Mouse (Mus musculus) left cerebral cortex, adult 8-10 months (tissue): Measurements from ENCODE around the gene Lrrc66. TPM values are rescaled to one million over a fixed set of nuclear protein-coding genes. Genes with fewer than 3 reads are reported as not detected.
"Not testable (repeated sequence)": the region's sequence is repeated elsewhere in the genome, so short reads cannot be mapped to it uniquely, and the experiment has no call there.

Experiments used
- DNase-seq, 2 experiments: peaks; one replicate each; pipeline ENCODE4 v3.0.0; 2022; ENCODE audit warnings: low spot score in 2 of 2
- total RNA-seq, 4 experiments: library from RNA; stranded (reverse); gene quantifications; 2 replicates each; pipeline ENCODE4 v1.2.4; 2022

The Lrrc66 gene
- total RNA-seq, 4 experiments from 2014 or later: not detected

DNA sequence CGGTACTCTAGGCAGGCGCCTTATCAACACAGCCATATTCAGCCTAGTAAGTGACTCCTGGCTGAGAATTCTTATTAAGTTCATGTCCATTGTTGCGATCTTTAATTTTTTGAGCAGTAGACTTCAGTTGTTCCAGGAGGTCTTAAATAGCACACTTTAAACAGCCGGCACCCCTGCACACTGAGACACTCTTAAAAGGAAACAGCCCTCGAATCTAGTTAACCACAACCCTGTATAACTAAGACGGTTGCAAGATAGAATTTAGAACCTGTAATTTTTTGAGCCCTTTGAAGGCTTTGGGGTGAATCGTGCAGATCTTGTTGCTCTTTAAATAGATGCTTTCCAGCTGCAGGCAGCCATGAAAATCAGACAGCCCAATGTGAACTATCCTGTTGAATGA is 17.1 kb downstream of the Lrrc66 start:
- no peak for DNase-seq

DNA sequence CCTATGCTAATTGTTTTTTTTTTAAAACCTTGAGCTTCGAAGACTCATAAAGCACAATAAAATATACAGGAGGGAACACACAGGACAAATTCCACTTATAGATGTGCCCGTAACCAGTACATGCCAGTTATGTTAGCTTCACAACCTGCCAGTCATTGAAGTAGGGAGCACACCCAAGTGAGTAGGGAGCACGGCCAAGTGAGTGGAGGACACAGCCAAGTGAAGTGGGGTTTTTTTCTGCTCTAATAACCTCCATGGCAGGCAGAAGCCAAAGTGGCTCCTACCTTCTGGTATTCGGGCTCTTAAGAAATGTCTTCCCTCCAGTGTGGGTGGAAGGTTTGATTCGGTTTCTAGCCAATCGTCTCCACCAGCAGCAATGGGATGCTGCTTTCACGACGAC is 19.0 kb downstream of the Lrrc66 start:
- DNase-seq: no peak

DNA sequence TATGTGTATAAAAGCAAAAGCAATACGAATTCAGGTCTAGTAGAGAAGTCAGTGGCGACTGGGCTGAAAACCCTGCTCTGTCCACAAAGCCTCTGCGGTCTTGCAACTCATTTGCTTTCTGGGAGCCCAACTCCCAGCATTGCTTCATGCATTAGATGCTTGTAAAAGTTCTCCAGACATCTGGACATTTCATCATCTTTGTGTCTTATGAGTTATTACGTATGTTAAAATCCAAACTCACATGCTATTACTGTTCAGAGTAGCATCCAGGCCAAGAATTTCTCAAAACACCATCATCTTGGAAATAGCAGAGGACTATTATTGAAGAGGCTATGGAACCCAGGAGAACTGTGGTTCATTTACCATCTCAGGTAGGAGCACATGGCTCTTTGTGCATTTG is 21.3 kb downstream of the Lrrc66 start:
- no peak for DNase-seq

DNA sequence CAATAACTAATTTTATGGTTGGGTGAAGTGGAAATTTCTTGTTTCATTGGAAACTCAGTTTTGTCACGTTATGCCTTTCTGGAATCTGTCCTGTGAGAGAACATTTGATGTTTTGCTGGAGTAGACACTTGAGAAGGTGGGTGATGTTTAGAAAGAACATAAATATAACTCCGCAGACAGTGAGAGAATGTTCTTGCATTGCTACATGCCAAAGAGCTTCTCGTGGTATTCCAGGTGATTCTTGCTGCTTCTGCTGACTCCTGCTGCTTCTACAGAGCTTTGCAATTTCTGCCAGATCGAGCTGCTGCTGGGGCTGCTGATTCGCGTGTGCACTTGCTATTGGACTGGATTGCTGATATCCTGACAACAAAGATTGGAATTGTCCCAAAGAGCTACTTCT is 27.4 kb downstream of the Lrrc66 start:
- no peak for DNase-seq

DNA sequence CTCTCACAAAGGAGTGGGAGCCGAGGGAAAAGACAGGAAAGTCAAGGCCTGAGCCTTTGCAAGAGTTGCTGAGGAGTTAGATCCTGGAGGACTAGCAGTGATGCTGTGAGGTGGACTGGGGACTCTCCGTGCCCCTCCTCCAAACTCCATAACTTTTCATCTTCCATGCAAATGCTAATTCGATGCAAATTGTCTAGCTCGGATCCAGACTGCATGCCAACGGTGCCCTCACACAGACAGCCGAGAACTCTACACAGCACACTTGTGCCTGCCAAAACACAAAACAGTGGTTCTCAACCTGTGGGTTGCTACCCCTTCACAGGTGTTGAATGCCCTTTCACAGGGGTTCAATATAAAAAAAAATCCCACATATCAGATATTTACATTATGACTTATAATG is 27.8 kb downstream of the Lrrc66 start:
- DNase-seq: no peak

DNA sequence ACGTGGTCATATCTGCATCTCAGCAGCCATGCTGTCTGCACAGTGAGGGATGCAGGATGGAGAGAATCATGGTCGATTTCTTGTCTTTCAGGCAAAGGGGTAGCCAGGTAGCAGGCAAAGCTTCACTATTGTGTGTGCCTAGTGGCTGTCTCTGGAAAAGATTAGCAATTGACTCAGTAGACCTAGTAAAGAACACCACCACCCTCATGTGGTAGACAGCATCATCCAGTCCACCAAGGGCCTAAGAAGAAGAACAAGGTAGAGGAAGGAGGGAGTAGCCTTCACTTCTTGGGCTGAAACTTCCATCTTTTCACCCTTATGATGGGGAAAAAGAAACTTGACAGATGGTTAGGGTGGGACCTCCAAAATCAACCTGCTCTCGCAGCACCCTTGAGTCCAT is 29.5 kb downstream of the Lrrc66 start:
- no peak for DNase-seq

DNA sequence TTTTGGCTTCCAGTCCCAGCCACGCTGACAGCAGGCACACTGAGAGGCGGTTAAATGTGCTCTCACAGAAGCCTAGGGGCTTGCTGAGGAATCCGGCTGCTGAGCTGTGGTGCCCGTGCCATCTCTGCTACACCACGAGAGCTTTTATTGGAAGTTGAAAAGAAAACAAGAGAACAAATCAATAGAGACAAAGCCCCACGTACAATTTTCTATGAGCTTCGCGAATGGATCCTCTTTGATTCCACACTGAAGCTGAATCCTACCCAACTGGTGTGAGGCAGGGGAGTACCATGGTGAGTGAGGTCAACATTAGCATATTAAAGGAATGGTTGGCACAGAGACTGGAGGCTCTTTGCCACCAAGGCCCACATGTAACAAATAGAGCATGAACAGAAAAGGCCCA is 31.0 kb downstream of the Lrrc66 start:
- no peak for DNase-seq

DNA sequence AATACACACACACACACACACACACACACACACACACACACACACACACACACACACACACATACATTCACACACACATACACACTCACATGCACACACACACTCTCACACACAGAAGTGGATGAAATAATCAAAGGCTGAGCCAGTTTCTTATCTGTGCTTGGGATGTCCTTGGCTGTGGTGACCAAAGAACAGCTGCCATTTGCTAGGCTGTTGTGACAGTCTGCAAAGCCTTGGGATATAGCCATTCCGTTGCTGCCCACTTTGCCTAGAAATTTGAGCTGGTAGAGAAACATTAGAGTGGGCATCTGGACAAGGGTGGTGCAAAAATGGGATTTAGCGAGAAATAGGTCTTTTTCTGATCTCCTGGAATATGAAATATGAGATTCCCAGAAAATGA is 32.3 kb downstream of the Lrrc66 start:
- DNase-seq: no peak

DNA sequence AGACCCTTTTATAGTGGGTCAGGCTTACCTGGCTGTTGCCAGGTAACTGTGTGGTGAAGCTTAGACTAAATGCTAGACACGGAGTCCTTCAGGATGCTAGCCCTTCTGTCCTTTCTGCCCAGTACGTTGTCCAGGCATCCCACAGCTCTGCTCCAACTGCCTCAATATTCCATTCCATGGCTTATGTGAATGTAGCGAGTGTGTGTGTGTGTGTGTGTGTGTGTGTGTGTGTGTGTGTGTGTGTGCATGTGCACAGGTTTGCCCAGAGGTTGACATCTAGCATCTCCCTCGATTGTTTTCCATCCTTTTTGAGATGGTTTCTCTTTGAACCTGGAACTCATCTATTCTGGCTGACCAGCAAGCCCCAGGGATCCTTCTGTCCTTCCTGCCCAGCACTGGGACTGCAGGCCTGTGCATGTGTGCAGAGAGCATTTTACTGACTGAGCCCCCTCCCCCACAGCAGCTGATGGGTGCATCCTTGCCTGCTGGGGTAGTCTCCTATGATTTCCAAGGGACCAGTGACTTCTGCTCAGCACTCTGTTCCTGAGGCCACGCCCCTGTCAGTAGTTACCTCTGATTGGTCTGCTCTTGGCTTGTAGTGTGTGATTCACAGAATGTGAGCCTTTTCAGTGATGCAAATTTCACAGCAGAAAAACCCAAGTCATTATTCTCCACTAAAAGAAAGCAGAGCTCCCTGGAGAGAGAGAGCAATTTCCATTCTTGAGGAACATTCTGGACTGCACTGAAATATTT is 33.2 kb downstream of the Lrrc66 start:
- DNase-seq: no peak

DNA sequence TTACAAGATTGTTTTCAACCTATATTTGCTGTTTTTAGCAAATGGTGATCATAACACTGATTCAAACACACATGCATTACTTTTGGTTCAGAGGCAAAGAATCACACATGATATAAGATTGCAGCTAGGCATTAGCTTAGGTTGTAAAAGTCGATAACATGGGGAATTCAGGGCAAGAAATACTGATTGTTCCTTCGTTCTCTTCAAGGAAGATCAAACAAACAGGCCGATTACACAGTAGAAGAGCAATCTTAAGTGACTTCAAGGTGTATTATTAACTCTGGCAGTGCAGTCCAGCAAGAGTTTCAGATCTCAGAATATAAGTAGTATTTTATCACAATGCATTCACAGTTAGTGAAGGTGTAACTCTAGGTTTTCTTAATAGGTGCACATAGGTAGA is 45.2 kb downstream of the Lrrc66 start:
- no peak for DNase-seq

DNA sequence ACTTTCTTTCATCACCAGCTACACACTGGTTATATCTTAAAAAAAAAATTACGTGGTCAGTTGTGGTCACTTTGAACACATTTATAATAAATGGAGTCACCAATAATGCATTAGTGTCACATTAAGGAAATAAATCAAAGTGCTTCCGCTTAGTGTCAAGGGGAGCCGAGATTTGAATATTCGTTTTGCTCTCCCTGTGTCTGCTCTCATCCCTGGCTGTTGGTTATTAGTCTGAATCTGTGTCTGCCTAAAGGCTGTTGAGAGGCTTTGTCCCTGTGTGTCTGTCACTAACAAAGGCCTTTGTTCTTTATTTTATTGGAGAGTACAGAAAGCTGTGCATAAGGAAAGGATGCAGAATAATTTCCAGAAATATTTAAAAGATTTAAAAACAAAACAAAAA is 45.7 kb downstream of the Lrrc66 start:
- DNase-seq: no peak

DNA sequence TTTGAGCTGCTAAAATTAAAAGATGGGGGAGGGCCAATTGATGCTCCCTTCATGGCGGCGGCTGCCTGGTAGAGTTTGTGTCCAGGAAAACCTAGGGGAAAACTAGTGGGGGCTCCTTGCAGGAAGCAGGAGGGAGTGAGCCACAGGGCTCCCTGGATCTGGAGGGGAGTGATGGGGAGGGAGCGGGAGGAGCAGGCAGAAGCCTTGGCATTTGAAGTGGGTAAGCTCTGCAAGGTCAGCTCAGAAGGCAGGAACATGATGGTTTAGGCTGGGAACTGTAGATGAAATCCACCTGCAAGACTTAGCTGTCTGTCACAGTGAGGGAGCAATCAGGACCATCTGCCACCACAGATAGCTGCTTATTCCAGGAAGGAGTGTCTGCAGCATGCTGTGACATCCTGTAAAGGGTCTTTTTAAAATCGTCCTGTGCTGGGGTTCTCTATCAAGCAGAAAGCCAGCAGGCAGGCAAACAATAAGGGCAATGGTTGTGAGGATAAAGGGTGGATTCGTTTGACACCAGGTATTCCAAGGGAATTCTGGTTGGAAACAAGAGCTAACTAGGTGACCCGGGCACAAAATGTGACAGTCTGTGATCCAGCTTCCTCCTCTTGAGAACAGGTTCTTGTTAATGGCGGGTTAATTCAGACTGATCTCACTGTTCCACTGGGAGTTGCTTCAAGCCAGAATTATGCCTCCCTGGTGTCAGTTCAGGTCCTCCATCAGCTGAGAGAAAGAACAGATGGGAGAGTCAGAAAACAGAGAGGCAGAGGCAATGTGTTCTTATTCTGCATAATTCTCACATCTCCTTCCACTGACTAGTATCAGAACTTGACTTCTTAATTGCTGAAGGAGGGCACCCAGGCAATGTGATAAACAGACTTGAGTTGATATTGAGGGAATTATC is 46.9 kb downstream of the Lrrc66 start:
- DNase-seq: no peak

DNA sequence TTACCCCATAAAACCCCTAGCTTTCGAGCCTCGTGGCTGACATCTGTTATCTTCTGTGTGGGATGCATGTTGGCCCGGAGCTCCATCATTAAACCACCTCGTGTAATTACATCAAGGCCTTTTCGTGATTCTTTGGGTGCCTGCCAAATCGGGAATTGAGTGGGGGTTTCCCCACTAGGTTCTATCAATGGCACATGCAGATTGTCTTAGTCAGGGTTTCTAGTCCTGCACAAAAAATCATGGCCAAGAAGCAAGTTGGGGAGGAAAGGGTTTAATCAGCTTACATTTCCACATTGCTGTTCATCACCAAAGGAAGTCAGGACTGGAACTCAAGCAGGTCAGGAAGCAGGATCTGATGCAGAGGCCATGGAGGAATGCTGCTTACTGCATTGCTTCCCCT is 48.3 kb downstream of the Lrrc66 start:
- not testable (repeated sequence) for DNase-seq

DNA sequence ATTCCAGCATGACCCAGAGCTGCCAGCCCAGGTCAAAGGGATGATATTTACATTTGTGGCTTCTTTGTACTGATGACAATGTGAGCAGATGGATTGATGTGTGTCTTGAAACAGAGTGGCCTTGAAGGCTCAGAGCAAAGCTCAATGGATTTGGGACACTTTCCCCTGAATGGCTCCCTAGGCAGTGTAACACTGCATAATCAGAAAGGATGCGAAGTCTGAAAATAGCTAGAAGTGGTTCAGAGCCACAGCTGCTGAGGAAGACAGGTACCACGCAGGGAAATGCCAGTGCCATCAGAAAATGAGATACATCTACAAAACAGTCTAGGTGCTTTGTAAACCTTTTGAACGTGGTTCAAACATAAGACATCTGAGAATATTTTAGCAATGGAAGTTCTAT is 54.2 kb downstream of the Lrrc66 start:
- no peak for DNase-seq

DNA sequence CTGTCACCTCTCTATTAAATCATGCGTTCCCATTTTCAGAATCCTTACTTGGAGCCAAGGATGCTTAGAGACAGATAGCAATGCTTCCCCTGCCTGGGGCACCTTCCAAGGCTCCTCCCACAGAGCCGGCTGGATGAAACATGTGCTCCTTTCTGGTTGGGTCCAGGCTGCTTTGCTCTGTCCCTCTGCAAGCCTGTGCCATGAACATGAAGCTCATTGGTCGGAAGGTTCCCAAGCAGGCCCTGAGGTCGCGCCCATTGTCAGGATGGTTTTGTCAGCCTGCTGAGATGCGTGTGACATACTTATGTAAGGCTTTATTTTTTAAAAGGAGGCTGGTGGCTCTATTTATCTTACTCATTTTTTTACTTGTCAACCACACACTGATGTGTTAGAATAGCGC is 55.6 kb downstream of the Lrrc66 start:
- peak in 1 of 2 experiments; percentile 54 for DNase-seq

DNA sequence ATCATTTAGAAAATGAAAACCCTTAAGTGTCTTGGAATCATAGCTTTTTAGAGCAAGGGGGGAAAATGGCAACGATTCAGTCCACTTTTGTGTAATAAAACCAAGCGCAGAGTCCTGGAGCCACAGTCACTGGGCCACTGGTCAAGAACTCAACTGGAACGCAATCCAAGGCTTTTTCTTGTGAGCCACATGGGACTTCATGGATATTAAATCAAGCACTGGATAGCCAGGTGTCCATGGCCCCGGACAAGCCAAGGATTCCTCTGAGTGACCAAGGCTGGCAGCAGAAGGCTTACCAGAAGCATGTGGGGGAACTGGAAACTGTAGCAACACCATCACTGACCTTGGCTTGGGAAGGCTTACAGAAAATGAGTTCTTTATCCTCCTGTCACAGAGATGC is 57.7 kb downstream of the Lrrc66 start:
- no peak for DNase-seq

DNA sequence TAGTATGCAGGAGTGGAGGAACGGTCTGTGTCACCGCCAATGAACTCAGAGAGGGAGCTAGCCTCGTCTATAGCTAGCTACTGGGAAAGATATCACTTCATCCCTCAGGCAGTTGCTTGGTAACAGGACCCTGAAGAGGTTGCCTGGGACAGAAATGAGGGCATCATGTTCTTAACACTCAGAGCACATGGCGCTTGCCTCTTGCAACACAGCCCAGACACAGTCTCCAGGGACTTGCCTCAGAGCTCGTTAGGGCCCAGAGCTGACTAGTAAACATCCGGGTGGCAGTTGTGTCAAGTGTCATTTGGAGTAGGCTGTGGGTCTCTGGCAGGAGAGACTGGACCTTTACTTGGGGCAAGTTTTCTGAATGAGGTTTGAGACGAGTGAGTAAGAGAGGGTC is 58.5 kb downstream of the Lrrc66 start:
- no peak for DNase-seq

DNA sequence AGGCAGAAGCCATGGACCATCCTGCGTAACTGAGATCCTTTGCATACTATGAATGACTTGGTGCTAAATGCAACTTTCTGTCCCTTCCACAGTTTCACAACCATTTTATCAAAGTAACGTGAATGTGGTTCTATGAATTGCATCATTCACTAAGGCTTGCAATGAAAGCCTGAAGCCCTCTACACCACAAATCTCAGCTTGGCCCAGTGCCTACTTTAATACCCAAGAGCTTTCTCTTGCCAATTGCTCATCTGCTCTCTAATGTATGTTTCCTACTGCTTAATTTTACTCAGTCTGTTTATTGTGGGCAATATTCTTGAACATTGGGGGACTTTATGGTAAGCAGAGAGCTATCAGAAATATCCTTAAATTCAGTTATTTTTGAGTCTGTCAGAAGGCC is 59.5 kb downstream of the Lrrc66 start:
- DNase-seq: no peak

DNA sequence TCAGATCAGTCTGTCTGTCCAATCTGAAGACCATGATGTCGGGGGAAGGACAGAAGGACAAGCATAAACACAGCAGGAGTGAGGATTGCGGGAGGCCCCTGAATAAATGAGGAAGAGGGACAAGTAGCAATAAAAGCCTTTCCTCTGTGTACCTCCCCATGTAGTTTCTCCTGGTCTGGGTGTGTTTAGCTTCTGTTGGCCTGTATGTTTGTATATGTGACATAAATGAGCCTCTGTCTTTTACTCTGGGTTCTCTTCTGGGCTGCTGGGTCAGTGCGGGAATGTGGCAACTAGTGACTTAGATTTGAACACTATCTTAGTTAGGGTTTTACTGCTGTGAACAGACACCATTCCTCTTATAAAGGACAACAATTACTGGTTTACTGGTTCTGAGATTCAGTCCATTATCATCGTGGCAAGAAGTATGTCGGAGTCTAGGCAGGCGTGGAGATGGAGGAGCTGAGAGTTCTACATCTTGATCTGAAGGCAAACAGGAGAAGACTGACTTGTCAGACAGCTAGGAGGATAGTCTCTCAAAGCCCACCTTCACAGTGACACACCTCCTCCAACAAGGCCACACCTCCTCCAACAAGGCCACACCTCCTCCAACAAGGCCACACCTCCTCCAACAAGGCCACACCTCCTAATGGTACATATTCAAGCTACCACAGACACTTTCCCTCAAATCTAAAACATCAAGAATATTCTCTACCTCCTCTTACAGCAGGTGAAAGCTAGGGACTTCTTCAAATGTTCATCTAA is 60.8 kb downstream of the Lrrc66 start:
- peak in 1 of 2 experiments; percentile 2 for DNase-seq

DNA sequence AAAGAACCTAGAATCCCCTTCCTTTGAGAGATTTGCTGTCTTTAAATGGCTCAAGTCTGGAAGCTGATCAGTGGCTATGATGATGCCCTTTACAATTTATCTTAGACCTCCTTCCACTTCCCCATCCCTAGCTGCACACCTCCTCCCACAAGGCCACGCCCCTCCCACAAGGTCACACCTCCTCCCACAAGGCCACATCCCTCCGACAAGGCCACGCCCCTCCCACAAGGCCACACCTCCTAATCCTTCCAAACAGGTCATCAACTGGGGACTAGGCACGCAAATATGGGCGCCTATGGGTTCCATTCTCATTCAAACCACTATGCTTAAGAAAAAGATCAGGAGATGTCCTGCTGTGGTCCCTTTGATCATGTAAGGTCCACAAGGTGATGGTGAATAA is 63.1 kb downstream of the Lrrc66 start:
- peak in 1 of 2 experiments; percentile 4 for DNase-seq

DNA sequence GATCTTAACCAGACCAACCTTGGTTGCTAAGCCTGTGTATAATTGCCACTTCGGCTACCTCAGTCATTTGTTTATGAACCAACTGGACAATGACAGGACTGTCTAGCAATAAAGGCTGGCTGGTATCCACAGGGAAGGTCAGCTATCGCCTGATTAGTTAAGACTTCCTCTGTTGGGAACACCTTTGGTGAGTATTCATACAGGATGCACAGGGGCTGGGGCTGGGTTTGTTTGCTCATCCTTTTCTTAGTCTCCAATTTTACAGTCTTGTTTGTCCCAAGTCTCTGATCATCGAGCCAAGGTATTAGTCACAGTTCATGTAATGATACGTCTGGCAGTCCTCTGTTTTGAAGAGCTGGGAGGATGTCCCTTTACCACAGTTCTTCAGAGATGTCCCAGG is 65.4 kb downstream of the Lrrc66 start:
- peak in 1 of 2 experiments; percentile 3 for DNase-seq

DNA sequence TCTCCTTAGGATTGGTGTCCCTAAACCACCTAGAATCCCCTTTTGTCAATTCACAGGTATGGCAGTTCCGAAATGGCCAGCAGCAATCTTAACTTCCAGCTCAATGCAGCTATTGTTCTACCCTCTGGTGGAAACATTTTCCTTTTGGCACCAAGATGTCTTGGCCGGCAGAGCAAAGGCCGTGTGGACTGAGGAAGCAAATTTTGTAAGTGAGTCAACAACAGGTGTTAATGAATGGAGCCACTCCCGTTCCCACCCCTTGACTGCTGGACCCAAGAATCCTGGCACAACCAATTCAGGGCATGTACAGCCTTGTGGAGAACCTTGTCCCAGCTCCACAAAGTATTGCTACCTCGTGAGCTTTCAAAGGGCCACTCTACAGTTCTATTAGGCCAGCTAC is 66.2 kb downstream of the Lrrc66 start:
- DNase-seq: peak in 1 of 2 experiments; percentile 2
